Mouse (Mus musculus): ENCODE data around the gene Lemd2. TPM values are rescaled to one million over a fixed set of nuclear protein-coding genes. Genes with fewer than 3 reads are reported as not detected.
"Not testable (repeated sequence)": the region's sequence is repeated elsewhere in the genome, so short reads cannot be mapped to it uniquely, and the experiment has no call there.

The Lemd2 gene
- polyA plus RNA-seq, 2 experiments = 21.2 to 93.5 TPM

DNA sequence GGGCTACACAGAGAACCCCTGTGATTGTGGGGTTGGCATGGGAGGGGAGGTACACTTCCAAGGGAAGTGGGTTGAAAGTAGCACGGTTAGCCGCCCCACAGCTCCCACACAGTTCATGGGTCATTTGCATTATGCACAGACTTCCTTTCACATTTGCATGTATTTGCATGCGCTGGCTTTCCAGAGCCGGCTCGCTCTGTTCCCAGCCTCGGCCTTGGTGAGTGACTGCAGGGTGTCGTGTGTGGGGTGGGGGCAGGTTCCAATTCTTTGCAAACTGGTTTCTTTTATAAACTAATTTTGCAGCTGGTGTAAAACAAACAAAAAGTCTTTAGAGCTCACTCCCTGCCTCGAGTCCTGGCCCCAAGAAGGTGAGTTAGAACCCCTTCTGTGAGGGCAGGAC, 34.4 kb upstream of the Lemd2 start:
- no peak for TF ChIP-seq POLR2A (IDR thresholded peaks at IDR 0.05; ENCODE audit: borderline replicate concordance, extremely low read depth, insufficient read depth, insufficient read length)
- Histone ChIP-seq H3K27me3 (ENCODE audit: control insufficient read depth, insufficient read depth, low read length) (no peaks in the 10 kb centered on the region), H3K36me3 (ENCODE audit: control insufficient read depth, insufficient read depth, low read length) (no peaks in the 10 kb centered on the region), H3K27ac (replicated peaks; ENCODE audit: low read depth, low read length) (no peak overlapping the region), H3K4me3 (replicated peaks; ENCODE audit: low read length) (no peak overlapping the region), H3K9ac (ENCODE audit: low read depth, low read length, severe bottlenecking) (no peak overlapping the region), H3K4me1 (ENCODE audit: control insufficient read depth, insufficient read depth, low read length) (peaks cover 16% of the 10 kb centered on the region), H3K4me2 (replicated peaks; ENCODE audit: low read depth, low read length, severe bottlenecking) (no peak overlapping the region), H3K9me3 (ENCODE audit: control insufficient read depth, low read length) (no peaks in the 10 kb centered on the region)
- no peak for DNase-seq (ENCODE audit: low spot score)
- WGBS = 41% methylated on average over 8 of the region's 8 CpGs
- no peak for ATAC-seq (ENCODE audit: low FRiP score, low read depth)

DNA sequence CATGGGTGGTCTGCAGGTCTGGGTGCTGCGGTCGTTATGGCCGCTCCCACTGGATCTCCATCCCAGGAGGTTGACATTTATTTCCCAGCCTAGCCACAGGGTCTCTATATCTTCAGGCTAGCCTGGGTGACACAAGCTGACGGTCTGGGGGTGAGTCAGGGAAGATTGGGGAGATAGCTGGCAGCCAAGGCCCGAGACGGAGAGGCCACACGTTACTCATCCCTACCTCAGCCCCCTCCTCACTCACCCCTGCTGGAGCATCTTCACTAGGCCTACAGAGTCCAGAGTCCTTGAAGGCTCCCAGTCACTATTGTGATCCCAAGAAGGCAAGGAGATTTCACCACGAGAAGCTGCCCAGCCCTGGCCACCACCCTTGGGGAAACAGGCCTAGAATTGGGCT, 33.5 kb upstream of the Lemd2 start:
- Histone ChIP-seq H3K4me3 (replicated peaks; ENCODE audit: low read length) (no peak overlapping the region), H3K4me1 (ENCODE audit: control insufficient read depth, insufficient read depth, low read length) (peaks cover 16% of the 10 kb centered on the region), H3K9ac (ENCODE audit: low read depth, low read length, severe bottlenecking) (no peak overlapping the region), H3K9me3 (ENCODE audit: control insufficient read depth, low read length) (no peaks in the 10 kb centered on the region), H3K27ac (replicated peaks; ENCODE audit: low read depth, low read length) (no peak overlapping the region), H3K4me2 (replicated peaks; ENCODE audit: low read depth, low read length, severe bottlenecking) (no peak overlapping the region), H3K36me3 (ENCODE audit: control insufficient read depth, insufficient read depth, low read length) (no peaks in the 10 kb centered on the region), H3K27me3 (ENCODE audit: control insufficient read depth, insufficient read depth, low read length) (no peaks in the 10 kb centered on the region)
- TF ChIP-seq POLR2A (IDR thresholded peaks at IDR 0.05; ENCODE audit: borderline replicate concordance, extremely low read depth, insufficient read depth, insufficient read length) = no peak
- DNase-seq (ENCODE audit: low spot score) (no peak), ATAC-seq (ENCODE audit: low FRiP score, low read depth) (no peak)
- 83% methylated on average over 8 of the region's 8 CpGs for WGBS

DNA sequence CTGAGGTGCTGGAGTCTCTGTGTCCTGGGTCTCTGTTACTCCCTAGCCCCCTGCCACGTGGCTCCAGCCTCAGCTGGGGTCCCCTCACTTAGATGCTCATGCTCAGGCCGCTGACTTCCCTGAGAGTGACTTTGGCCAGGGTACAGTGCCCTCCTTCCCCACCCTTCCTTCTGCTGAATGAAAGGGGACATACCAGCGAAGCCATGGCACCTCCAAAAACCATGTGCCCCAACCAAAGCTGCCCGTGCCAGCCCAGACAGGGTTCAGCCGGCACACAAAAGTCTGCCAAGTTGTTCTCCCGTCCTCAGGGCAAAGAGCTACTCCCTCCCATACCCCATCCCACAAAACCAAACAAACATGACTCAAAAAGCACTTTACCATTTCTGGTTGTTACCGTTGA, 29.0 kb upstream of the Lemd2 start:
- Histone ChIP-seq H3K4me2 (replicated peaks; ENCODE audit: low read depth, low read length, severe bottlenecking) (no peak overlapping the region), H3K27me3 (ENCODE audit: control insufficient read depth, insufficient read depth, low read length) (no peaks in the 10 kb centered on the region), H3K9ac (ENCODE audit: low read depth, low read length, severe bottlenecking) (no peak overlapping the region), H3K4me1 (ENCODE audit: control insufficient read depth, insufficient read depth, low read length) (no peaks in the 10 kb centered on the region), H3K36me3 (ENCODE audit: control insufficient read depth, insufficient read depth, low read length) (no peaks in the 10 kb centered on the region), H3K27ac (replicated peaks; ENCODE audit: low read depth, low read length) (no peak overlapping the region), H3K9me3 (ENCODE audit: control insufficient read depth, low read length) (no peaks in the 10 kb centered on the region), H3K4me3 (replicated peaks; ENCODE audit: low read length) (no peak overlapping the region)
- no peak for TF ChIP-seq POLR2A (IDR thresholded peaks at IDR 0.05; ENCODE audit: borderline replicate concordance, extremely low read depth, insufficient read depth, insufficient read length)
- ATAC-seq (ENCODE audit: low FRiP score, low read depth) (no peak), DNase-seq (ENCODE audit: low spot score) (no peak)
- WGBS = 77% methylated on average over 7 of the region's 7 CpGs

DNA sequence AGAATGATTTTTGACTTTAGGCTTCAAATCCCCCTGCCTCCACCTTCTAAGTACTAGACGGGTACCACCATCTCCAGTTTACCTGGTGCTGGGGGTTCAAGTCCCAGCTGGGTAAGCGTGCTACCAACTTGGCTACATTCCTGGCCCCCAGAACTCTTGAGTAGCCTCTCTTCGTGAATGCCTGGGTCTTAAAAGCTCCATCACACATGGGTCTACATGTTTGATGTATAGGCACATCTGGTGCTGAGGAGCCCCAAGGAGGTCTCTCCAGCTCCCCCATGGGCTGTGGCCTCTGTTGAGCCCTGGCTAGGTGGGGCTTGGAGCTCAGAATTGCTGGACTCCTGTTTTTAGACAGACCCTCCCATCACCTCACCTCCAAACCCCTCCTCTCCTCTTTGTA, 27.9 kb upstream of the Lemd2 start:
- H3K4me3 ChIP-seq (replicated peaks; ENCODE audit: low read length) = no peak overlapping the region
- no peaks in the 10 kb centered on the region for H3K9me3 ChIP-seq (ENCODE audit: control insufficient read depth, low read length)
- H3K4me2 ChIP-seq (replicated peaks; ENCODE audit: low read depth, low read length, severe bottlenecking) = no peak overlapping the region
- ATAC-seq (ENCODE audit: low FRiP score, low read depth) (no peak), DNase-seq (ENCODE audit: low spot score) (no peak)
- H3K4me1 ChIP-seq (ENCODE audit: control insufficient read depth, insufficient read depth, low read length) = no peaks in the 10 kb centered on the region
- 86% methylated on average over 3 of the region's 3 CpGs for WGBS
- H3K9ac ChIP-seq (ENCODE audit: low read depth, low read length, severe bottlenecking) = no peak overlapping the region
- no peaks in the 10 kb centered on the region for H3K36me3 ChIP-seq (ENCODE audit: control insufficient read depth, insufficient read depth, low read length)
- no peaks in the 10 kb centered on the region for H3K27me3 ChIP-seq (ENCODE audit: control insufficient read depth, insufficient read depth, low read length)
- H3K27ac ChIP-seq (replicated peaks; ENCODE audit: low read depth, low read length) = no peak overlapping the region
- TF ChIP-seq POLR2A (IDR thresholded peaks at IDR 0.05; ENCODE audit: borderline replicate concordance, extremely low read depth, insufficient read depth, insufficient read length) = no peak

DNA sequence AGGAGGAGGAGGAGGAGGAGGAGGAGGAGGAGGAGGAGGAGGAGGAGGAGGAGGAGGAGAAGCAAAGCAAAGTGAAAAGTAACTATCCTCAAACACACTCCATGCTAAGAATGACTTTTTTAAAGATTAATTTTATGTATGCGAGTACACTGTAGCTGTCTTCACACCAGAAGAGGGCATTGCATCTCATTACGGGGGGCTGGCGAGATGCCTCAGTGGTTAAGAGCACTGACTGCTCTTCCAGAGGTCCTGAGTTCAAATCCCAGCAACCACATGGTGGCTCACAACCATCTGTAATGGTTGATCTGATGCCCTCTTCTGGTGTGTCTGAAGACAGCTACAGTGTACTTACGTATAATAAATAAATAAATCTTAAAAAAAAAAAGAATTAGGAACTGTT, 27.3 kb upstream of the Lemd2 start:
- H3K4me1 ChIP-seq (ENCODE audit: control insufficient read depth, insufficient read depth, low read length); H3K36me3 ChIP-seq (ENCODE audit: control insufficient read depth, insufficient read depth, low read length); DNase-seq (ENCODE audit: low spot score); H3K27ac ChIP-seq (replicated peaks; ENCODE audit: low read depth, low read length); H3K9ac ChIP-seq (ENCODE audit: low read depth, low read length, severe bottlenecking); ATAC-seq (ENCODE audit: low FRiP score, low read depth); H3K9me3 ChIP-seq (ENCODE audit: control insufficient read depth, low read length); H3K4me2 ChIP-seq (replicated peaks; ENCODE audit: low read depth, low read length, severe bottlenecking); H3K27me3 ChIP-seq (ENCODE audit: control insufficient read depth, insufficient read depth, low read length); H3K4me3 ChIP-seq (replicated peaks; ENCODE audit: low read length): not testable (repeated sequence)
- 89% methylated on average over 4 of the region's 4 CpGs for WGBS

DNA sequence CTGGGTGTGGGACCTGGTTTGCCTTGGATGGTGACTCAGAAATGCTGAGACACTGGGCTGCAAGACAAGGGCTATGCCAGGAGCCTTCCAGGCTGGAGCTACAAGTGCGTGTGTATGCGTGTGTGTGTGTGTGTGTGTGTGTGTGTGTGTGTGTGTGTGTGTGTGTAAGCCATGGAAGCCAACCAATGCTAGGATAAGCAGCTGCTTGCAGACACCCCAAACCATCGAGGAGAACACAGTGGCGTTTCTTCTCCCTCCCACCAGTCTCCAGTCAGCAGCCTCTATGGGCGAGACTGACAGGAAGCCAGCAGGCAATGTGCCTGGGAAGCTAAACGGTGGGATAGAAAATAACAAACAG, 26.9 kb upstream of the Lemd2 start:
- ATAC-seq (ENCODE audit: low FRiP score, low read depth) = no peak
- WGBS = 61% methylated on average over 6 of the region's 6 CpGs
- Histone ChIP-seq H3K4me3 (replicated peaks; ENCODE audit: low read length) (no peak overlapping the region), H3K4me2 (replicated peaks; ENCODE audit: low read depth, low read length, severe bottlenecking) (no peak overlapping the region), H3K4me1 (ENCODE audit: control insufficient read depth, insufficient read depth, low read length) (no peaks in the 10 kb centered on the region), H3K27me3 (ENCODE audit: control insufficient read depth, insufficient read depth, low read length) (no peaks in the 10 kb centered on the region; the same call in 1 of the 2 replicates), H3K27ac (replicated peaks; ENCODE audit: low read depth, low read length) (no peak overlapping the region), H3K9me3 (ENCODE audit: control insufficient read depth, low read length) (no peaks in the 10 kb centered on the region), H3K9ac (ENCODE audit: low read depth, low read length, severe bottlenecking) (no peak overlapping the region), H3K36me3 (ENCODE audit: control insufficient read depth, insufficient read depth, low read length) (no peaks in the 10 kb centered on the region)
- no peak for TF ChIP-seq POLR2A (IDR thresholded peaks at IDR 0.05; ENCODE audit: borderline replicate concordance, extremely low read depth, insufficient read depth, insufficient read length)
- no peak for DNase-seq (ENCODE audit: low spot score)
